Mouse (Mus musculus) forebrain, embryonic 16.5 days (tissue): ENCODE results near the gene Renbp. TPM values are rescaled to one million over a fixed set of nuclear protein-coding genes. Genes with fewer than 3 reads are reported as not detected.

ENCODE experiments used
- ATAC-seq: fragments of 200-750 bp; cut with Nextera tagmentation; 2 replicates; pipeline ENCODE4 v1.8.0; 2017; ENCODE audit warnings: mild to moderate bottlenecking, moderate library complexity
- H3K27ac ChIP-seq: fragments of 300-500 bp; sonication (generic); 2 replicates; pipeline ENCODE4 v1.5.1; 2014; ENCODE audit warnings: low read length, control low read depth
- H3K27me3 ChIP-seq: fragments of 300-500 bp; sonication (generic); replicated peaks from 2 replicates; pipeline ENCODE4 v1.6.1; 2014; ENCODE audit warnings: low read length; ENCODE audit not compliant: control insufficient read depth, insufficient read depth
- H3K36me3 ChIP-seq: fragments of 300-500 bp; sonication (generic); 2 replicates; pipeline ENCODE4 v1.6.1; 2014; ENCODE audit not compliant: control insufficient read depth, insufficient read depth
- H3K4me1 ChIP-seq: fragments of 300-500 bp; sonication (generic); replicated peaks from 2 replicates; pipeline ENCODE4 v1.6.1; 2014; ENCODE audit warnings: low read length; ENCODE audit not compliant: control insufficient read depth, insufficient read depth
- H3K4me2 ChIP-seq: fragments of 300-500 bp; sonication (generic); 2 replicates; pipeline ENCODE4 v1.6.1; 2014; ENCODE audit warnings: mild to moderate bottlenecking, low read length, control low read depth
- H3K4me3 ChIP-seq: fragments of 300-500 bp; sonication (generic); replicated peaks from 2 replicates; pipeline ENCODE4 v1.5.1; 2014; ENCODE audit warnings: mild to moderate bottlenecking, low read length, control low read depth
- H3K9ac ChIP-seq: fragments of 300-500 bp; sonication (generic); replicated peaks from 2 replicates; pipeline ENCODE4 v1.6.1; 2014; ENCODE audit warnings: low read depth, low read length, control low read depth
- H3K9me3 ChIP-seq: fragments of 300-500 bp; sonication (generic); 2 replicates; pipeline ENCODE4 v1.6.1; 2016; ENCODE audit warnings: low read length; ENCODE audit not compliant: control insufficient read depth
- WGBS: fragments of 180-500 bp; shearing (Covaris S2); extraction: QIAGEN DNeasy Blood & Tissue Kit; methylation state at CpG from one replicate; pipeline ENCODE4 v1.1.7; 2014; 5-methylcytosine and 5-hydroxymethylcytosine counted together
- polyA plus RNA-seq: library from polyadenylated mRNA; unstranded; fragments of >200 nt; fragmentation: Nextera tagmentation; extraction: Ambion mirVana; gene quantifications from 2 replicates; pipeline ENCODE4 v1.2.1, GENCODE M21; 2015

Renbp gene
- polyA plus RNA-seq, 1 experiment from 2014 or later, result 6.7 TPM

- H3K4me2 ChIP-seq, result peak within 1 kb of the TSS; percentile 78
- 18% methylated on average over 57 of the region's 58 CpGs for WGBS
- H3K27me3 ChIP-seq, result no peaks in the 10 kb centered on the region
- ATAC-seq, result peak; percentile 69
- peak within 1 kb of the TSS; percentile 99 for H3K27ac ChIP-seq
- no peaks in the 10 kb centered on the region for H3K36me3 ChIP-seq
- peak within 1 kb of the TSS; percentile 75 for H3K4me3 ChIP-seq
- H3K4me1 ChIP-seq, result peaks cover 31% of the 10 kb centered on the region
- peak within 1 kb of the TSS; percentile 70 for H3K9ac ChIP-seq
- H3K9me3 ChIP-seq, result no peaks in the 10 kb centered on the region
These were observed 35.9 kb upstream of the Renbp start, which contains the start of gene Hcfc1 for GRCm38 (mm10) chrX:73966248-73967176. Gene Hcfc1 (minus strand): TSS chrX:73966357.

GRCm38 (mm10) chrX:73965307-73965706 lies 34.7 kb upstream of the Renbp start:
- Histone ChIP-seq H3K27me3 (no peaks in the 10 kb centered on the region), H3K27ac (no peak overlapping the region; the same call in 1 of the 2 replicates), H3K9ac (peak overlapping the region; percentile 70), H3K4me1 (peaks cover 31% of the 10 kb centered on the region), H3K36me3 (no peaks in the 10 kb centered on the region), H3K4me2 (peak overlapping the region; percentile 78), H3K9me3 (no peaks in the 10 kb centered on the region), H3K4me3 (peak overlapping the region; percentile 75)
- ATAC-seq, result peak; percentile 11; the same call in 1 of the 2 replicates
- WGBS, result 21% methylated on average over 20 of the region's 20 CpGs

- peaks cover 31% of the 10 kb centered on the region for H3K4me1 ChIP-seq
- no peak overlapping the region for H3K27ac ChIP-seq
- H3K4me2 ChIP-seq, result peak overlapping the region; percentile 78
- peak overlapping the region; percentile 75 for H3K4me3 ChIP-seq
- H3K9ac ChIP-seq, result peak overlapping the region; percentile 70
- no peaks in the 10 kb centered on the region for H3K9me3 ChIP-seq
- no peaks in the 10 kb centered on the region for H3K27me3 ChIP-seq
- WGBS, result 32% methylated on average over 3 of the region's 3 CpGs
- H3K36me3 ChIP-seq, result no peaks in the 10 kb centered on the region
- no peak for ATAC-seq
These were observed 33.7 kb upstream of the Renbp start for GRCm38 (mm10) chrX:73964363-73964762.

- no peak overlapping the region for H3K27ac ChIP-seq
- no peak overlapping the region for H3K4me2 ChIP-seq
- H3K36me3 ChIP-seq, result peaks cover 30% of the 10 kb centered on the region
- H3K9ac ChIP-seq, result no peak overlapping the region
- H3K4me3 ChIP-seq, result no peak overlapping the region
- ATAC-seq, result no peak
- no peaks in the 10 kb centered on the region for H3K27me3 ChIP-seq
- H3K4me1 ChIP-seq, result no peaks in the 10 kb centered on the region
- 97% methylated on average over 6 of the region's 6 CpGs for WGBS
- no peaks in the 10 kb centered on the region for H3K9me3 ChIP-seq
These were observed 24.3 kb upstream of the Renbp start for GRCm38 (mm10) chrX:73954988-73955387.

GRCm38 (mm10) chrX:73952603-73953002 lies 22.0 kb upstream of the Renbp start:
- no peak overlapping the region for H3K4me2 ChIP-seq
- no peak overlapping the region for H3K9ac ChIP-seq
- H3K9me3 ChIP-seq, result no peaks in the 10 kb centered on the region
- 92% methylated on average over 5 of the region's 5 CpGs for WGBS
- H3K27me3 ChIP-seq, result no peaks in the 10 kb centered on the region
- H3K27ac ChIP-seq, result no peak overlapping the region
- no peaks in the 10 kb centered on the region for H3K4me1 ChIP-seq
- ATAC-seq, result no peak
- H3K36me3 ChIP-seq, result peaks cover 25% of the 10 kb centered on the region
- H3K4me3 ChIP-seq, result no peak overlapping the region

GRCm38 (mm10) chrX:73949341-73949740 lies 18.7 kb upstream of the Renbp start:
- ATAC-seq, result no peak
- 91% methylated on average over 10 of the region's 10 CpGs for WGBS
- no peak overlapping the region for H3K4me2 ChIP-seq
- H3K27me3 ChIP-seq, result no peaks in the 10 kb centered on the region
- no peak overlapping the region for H3K4me3 ChIP-seq
- peaks cover 15% of the 10 kb centered on the region for H3K36me3 ChIP-seq
- H3K9ac ChIP-seq, result no peak overlapping the region
- H3K4me1 ChIP-seq, result no peaks in the 10 kb centered on the region
- no peaks in the 10 kb centered on the region for H3K9me3 ChIP-seq
- H3K27ac ChIP-seq, result no peak overlapping the region

GRCm38 (mm10) chrX:73948647-73949046 lies 18.0 kb upstream of the Renbp start:
- Histone ChIP-seq H3K4me1 (no peaks in the 10 kb centered on the region), H3K4me2 (no peak overlapping the region), H3K27me3 (no peaks in the 10 kb centered on the region), H3K4me3 (no peak overlapping the region), H3K9ac (no peak overlapping the region), H3K36me3 (peaks cover 18% of the 10 kb centered on the region), H3K27ac (no peak overlapping the region), H3K9me3 (no peaks in the 10 kb centered on the region)
- 17% methylated on average over 4 of the region's 4 CpGs for WGBS
- peak; percentile 53; the same call in 1 of the 2 replicates for ATAC-seq

GRCm38 (mm10) chrX:73946896-73947295 lies 16.2 kb upstream of the Renbp start:
- H3K36me3 ChIP-seq, result peaks cover 19% of the 10 kb centered on the region
- H3K9ac ChIP-seq, result no peak overlapping the region
- no peak overlapping the region for H3K4me3 ChIP-seq
- no peaks in the 10 kb centered on the region for H3K27me3 ChIP-seq
- ATAC-seq, result no peak
- H3K4me1 ChIP-seq, result no peaks in the 10 kb centered on the region
- H3K4me2 ChIP-seq, result no peak overlapping the region
- no peaks in the 10 kb centered on the region for H3K9me3 ChIP-seq
- WGBS, result 82% methylated on average over 6 of the region's 6 CpGs
- no peak overlapping the region for H3K27ac ChIP-seq

- H3K36me3 ChIP-seq, result peaks cover 8% of the 10 kb centered on the region; the same call in 1 of the 2 replicates
- no peak overlapping the region for H3K27ac ChIP-seq
- H3K9ac ChIP-seq, result no peak overlapping the region
- no peaks in the 10 kb centered on the region for H3K9me3 ChIP-seq
- no peaks in the 10 kb centered on the region for H3K4me1 ChIP-seq
- ATAC-seq, result no peak
- H3K27me3 ChIP-seq, result no peaks in the 10 kb centered on the region
- H3K4me2 ChIP-seq, result no peak overlapping the region
- H3K4me3 ChIP-seq, result no peak overlapping the region
- WGBS, result 87% methylated on average over 2 of the region's 2 CpGs
These were observed 11.6 kb upstream of the Renbp start for GRCm38 (mm10) chrX:73942294-73942693.
